Mouse (Mus musculus): ENCODE measurements around the gene Coa7.

The Coa7 gene

GRCm38 (mm10) chr4:108383183-108383714 is 55.3 kb downstream of the Coa7 start, which contains the start of gene Shisal2a:
TSS of gene Shisal2a (minus strand) at chr4:108383349.
- DNase-seq (ENCODE audit: low spot score in 2 of 2): no peak

- DNase-seq (ENCODE audit: low spot score in 2 of 2): no peak
Measured at GRCm38 (mm10) chr4:108386087-108386486, 58.1 kb downstream of the Coa7 start.

- no peak for DNase-seq (ENCODE audit: low spot score in 2 of 2)
Measured at GRCm38 (mm10) chr4:108387106-108387505, 59.2 kb downstream of the Coa7 start.

- DNase-seq (ENCODE audit: low spot score in 2 of 2): peak in 1 of 2 experiments; percentile 9
Measured at GRCm38 (mm10) chr4:108387681-108388253, 59.8 kb downstream of the Coa7 start.

- DNase-seq (ENCODE audit: low spot score in 2 of 2): no peak
Measured at GRCm38 (mm10) chr4:108388741-108389140, 60.8 kb downstream of the Coa7 start.

- DNase-seq (ENCODE audit: low spot score in 2 of 2): no peak
Measured at GRCm38 (mm10) chr4:108391124-108391523, 63.2 kb downstream of the Coa7 start.

All from frontal cortex, postnatal 25 days (tissue).